Mouse (Mus musculus): ENCODE data around the gene Lman1l. TPM values are rescaled to one million over a fixed set of nuclear protein-coding genes. Genes with fewer than 3 reads are reported as not detected.

Gene Lman1l
- polyA plus RNA-seq, 2 experiments: not detected

DNA sequence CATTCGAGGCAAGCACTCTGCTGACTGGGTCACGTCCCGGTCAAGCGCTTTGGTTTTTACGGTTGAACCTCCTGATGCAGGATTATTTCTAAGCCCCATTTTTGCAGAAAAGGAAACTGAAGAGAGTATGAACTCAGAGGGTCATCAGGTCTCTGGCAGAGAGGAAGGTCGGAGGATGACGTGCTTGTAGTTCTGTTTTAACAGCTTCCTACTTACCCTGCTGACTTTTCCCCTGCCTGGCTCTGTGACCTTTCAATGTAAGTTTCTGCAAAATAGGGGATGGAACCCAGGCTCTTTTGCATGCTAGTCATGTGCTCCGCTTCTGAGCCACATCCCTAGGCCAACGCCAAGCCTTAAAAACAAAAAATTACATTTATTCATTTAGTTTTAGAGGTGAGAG is 31.8 kb upstream of the Lman1l start:
- WGBS: 65% methylated on average over 9 of the region's 9 CpGs

GRCm38 (mm10) chr9:57650786-57651311 is 30.3 kb upstream of the Lman1l start:
- Histone ChIP-seq H3K36me3 (ENCODE audit: control insufficient read depth, insufficient read depth, low read length) (no peaks in the 10 kb centered on the region), H3K27me3 (ENCODE audit: control insufficient read depth, insufficient read depth, low read length) (no peaks in the 10 kb centered on the region), H3K9me3 (ENCODE audit: control insufficient read depth, low read length) (no peaks in the 10 kb centered on the region), H3K27ac (replicated peaks; ENCODE audit: low read depth, low read length) (no peak overlapping the region), H3K4me1 (ENCODE audit: control insufficient read depth, insufficient read depth, low read length) (peaks cover 15% of the 10 kb centered on the region; the same call in 1 of the 2 replicates), H3K9ac (ENCODE audit: low read depth, low read length, severe bottlenecking) (no peak overlapping the region), H3K4me2 (replicated peaks; ENCODE audit: low read depth, low read length, severe bottlenecking) (no peak overlapping the region), H3K4me3 (replicated peaks; ENCODE audit: low read length) (no peak overlapping the region)
- ATAC-seq (ENCODE audit: low FRiP score, low read depth) (no peak), DNase-seq (ENCODE audit: low spot score) (peak; percentile 40)
- 5% methylated on average over 6 of the region's 6 CpGs for WGBS
- TF ChIP-seq POLR2A (IDR thresholded peaks at IDR 0.05; ENCODE audit: borderline replicate concordance, extremely low read depth, insufficient read depth, insufficient read length): no peak

More for the DNA sequence above, 31.8 kb upstream of the Lman1l start:
- no peak overlapping the region for H3K27ac ChIP-seq (replicated peaks; ENCODE audit: low read depth, low read length)
- H3K4me3 ChIP-seq (replicated peaks; ENCODE audit: low read length): no peak overlapping the region
- H3K36me3 ChIP-seq (ENCODE audit: control insufficient read depth, insufficient read depth, low read length): no peaks in the 10 kb centered on the region
- no peaks in the 10 kb centered on the region for H3K27me3 ChIP-seq (ENCODE audit: control insufficient read depth, insufficient read depth, low read length)
- TF ChIP-seq POLR2A (IDR thresholded peaks at IDR 0.05; ENCODE audit: borderline replicate concordance, extremely low read depth, insufficient read depth, insufficient read length): no peak
- ATAC-seq (ENCODE audit: low FRiP score, low read depth): no peak
- H3K9me3 ChIP-seq (ENCODE audit: control insufficient read depth, low read length): no peaks in the 10 kb centered on the region
- peaks cover 15% of the 10 kb centered on the region; the same call in 1 of the 2 replicates for H3K4me1 ChIP-seq (ENCODE audit: control insufficient read depth, insufficient read depth, low read length)
- no peak for DNase-seq (ENCODE audit: low spot score)
- H3K4me2 ChIP-seq (replicated peaks; ENCODE audit: low read depth, low read length, severe bottlenecking): no peak overlapping the region
- H3K9ac ChIP-seq (ENCODE audit: low read depth, low read length, severe bottlenecking): no peak overlapping the region

DNA sequence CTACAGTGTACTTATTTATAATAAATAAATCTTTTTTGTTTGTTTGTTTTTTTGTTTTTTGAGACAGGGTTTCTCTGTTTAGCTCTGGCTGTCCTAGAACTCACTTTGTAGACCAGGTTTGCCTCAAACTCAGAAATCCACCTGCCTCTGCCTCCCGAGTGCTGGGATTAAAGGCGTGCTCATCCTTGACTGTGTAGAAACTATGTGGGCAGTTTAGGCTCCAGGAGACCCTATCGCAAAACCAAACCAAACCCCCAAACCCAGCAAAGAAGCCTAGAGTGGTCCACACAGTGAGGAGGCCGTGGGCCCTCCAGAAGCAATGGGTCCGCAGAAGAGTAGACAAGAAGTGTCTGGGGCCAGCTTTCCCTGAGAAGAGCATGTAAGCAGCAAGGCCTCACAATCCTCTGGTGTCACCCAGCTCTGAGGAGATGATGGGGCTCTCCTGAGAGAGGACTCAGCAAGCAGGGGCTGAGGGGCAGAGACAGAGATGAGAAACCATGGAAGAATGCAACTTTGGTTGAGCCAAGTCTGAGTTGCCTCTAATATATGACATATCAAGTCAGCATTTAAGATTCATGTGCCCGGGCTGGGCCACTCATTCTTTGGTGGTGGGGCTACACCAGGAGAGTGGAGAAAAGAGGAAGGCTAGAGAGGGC is 29.7 kb upstream of the Lman1l start:
- H3K27ac ChIP-seq (replicated peaks; ENCODE audit: low read depth, low read length): no peak overlapping the region
- ATAC-seq (ENCODE audit: low FRiP score, low read depth): no peak
- 87% methylated on average over 6 of the region's 6 CpGs for WGBS
- H3K9me3 ChIP-seq (ENCODE audit: control insufficient read depth, low read length): no peaks in the 10 kb centered on the region
- peaks cover 17% of the 10 kb centered on the region; the same call in 1 of the 2 replicates for H3K4me1 ChIP-seq (ENCODE audit: control insufficient read depth, insufficient read depth, low read length)
- no peaks in the 10 kb centered on the region for H3K36me3 ChIP-seq (ENCODE audit: control insufficient read depth, insufficient read depth, low read length)
- no peak overlapping the region for H3K9ac ChIP-seq (ENCODE audit: low read depth, low read length, severe bottlenecking)
- H3K4me3 ChIP-seq (replicated peaks; ENCODE audit: low read length): no peak overlapping the region
- H3K4me2 ChIP-seq (replicated peaks; ENCODE audit: low read depth, low read length, severe bottlenecking): no peak overlapping the region
- TF ChIP-seq POLR2A (IDR thresholded peaks at IDR 0.05; ENCODE audit: borderline replicate concordance, extremely low read depth, insufficient read depth, insufficient read length): no peak
- no peaks in the 10 kb centered on the region for H3K27me3 ChIP-seq (ENCODE audit: control insufficient read depth, insufficient read depth, low read length)
- DNase-seq (ENCODE audit: low spot score): no peak

DNA sequence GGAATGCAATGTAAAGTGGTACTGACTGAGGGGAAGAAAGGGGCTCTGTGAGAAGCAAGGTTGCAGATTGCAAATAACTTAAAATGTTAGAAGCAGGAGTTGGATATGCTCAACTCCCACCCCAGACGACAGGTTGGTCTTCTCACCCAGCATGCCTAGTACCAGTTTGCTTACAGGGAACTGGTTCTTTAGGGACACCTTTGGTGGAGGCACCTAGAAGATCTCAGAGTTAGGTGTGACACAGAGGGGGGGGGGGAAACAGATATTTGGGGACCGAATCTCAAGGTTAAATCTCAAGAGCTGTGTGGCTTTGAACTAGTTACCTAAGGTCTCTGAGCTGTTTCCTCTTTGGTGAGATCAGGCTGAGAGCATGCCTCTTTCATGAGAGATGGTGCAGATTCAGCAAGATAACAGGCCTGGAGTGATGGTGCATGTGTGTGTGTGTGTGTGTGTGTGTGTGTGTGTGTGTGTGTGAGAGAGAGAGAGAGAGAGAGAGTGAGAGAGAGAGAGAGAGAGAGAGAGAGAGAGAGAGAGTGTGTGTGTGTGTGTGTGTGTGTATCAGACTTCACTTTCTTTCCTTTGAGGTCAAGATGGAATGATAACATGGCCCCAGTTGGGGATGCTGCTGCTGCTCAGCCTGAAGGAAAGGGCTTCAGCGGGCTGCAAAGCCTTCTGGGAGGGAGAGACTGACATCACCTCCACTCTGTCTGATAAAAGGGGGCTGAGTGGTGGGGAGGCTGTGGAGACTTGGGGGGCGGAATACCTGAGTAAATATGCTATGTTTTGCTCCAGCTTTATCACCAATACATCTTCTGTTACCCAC is 26.9 kb upstream of the Lman1l start:
- Histone ChIP-seq H3K27me3 (ENCODE audit: control insufficient read depth, insufficient read depth, low read length) (no peaks in the 10 kb centered on the region), H3K4me1 (ENCODE audit: control insufficient read depth, insufficient read depth, low read length) (peaks cover 28% of the 10 kb centered on the region), H3K9me3 (ENCODE audit: control insufficient read depth, low read length) (no peaks in the 10 kb centered on the region), H3K27ac (replicated peaks; ENCODE audit: low read depth, low read length) (no peak overlapping the region), H3K4me2 (replicated peaks; ENCODE audit: low read depth, low read length, severe bottlenecking) (no peak overlapping the region), H3K9ac (ENCODE audit: low read depth, low read length, severe bottlenecking) (no peak overlapping the region), H3K36me3 (ENCODE audit: control insufficient read depth, insufficient read depth, low read length) (no peaks in the 10 kb centered on the region), H3K4me3 (replicated peaks; ENCODE audit: low read length) (no peak overlapping the region)
- WGBS: 76% methylated on average over 4 of the region's 4 CpGs
- DNase-seq (ENCODE audit: low spot score) (no peak), ATAC-seq (ENCODE audit: low FRiP score, low read depth) (no peak)
- no peak for TF ChIP-seq POLR2A (IDR thresholded peaks at IDR 0.05; ENCODE audit: borderline replicate concordance, extremely low read depth, insufficient read depth, insufficient read length)

- WGBS: 57% methylated on average over 12 of the region's 12 CpGs
- Histone ChIP-seq H3K27me3 (ENCODE audit: control insufficient read depth, insufficient read depth, low read length) (no peaks in the 10 kb centered on the region), H3K4me1 (ENCODE audit: control insufficient read depth, insufficient read depth, low read length) (peaks cover 31% of the 10 kb centered on the region), H3K9me3 (ENCODE audit: control insufficient read depth, low read length) (no peaks in the 10 kb centered on the region), H3K36me3 (ENCODE audit: control insufficient read depth, insufficient read depth, low read length) (peaks cover 6% of the 10 kb centered on the region; the same call in 1 of the 2 replicates), H3K4me2 (replicated peaks; ENCODE audit: low read depth, low read length, severe bottlenecking) (no peak overlapping the region), H3K9ac (ENCODE audit: low read depth, low read length, severe bottlenecking) (no peak overlapping the region), H3K4me3 (replicated peaks; ENCODE audit: low read length) (no peak overlapping the region), H3K27ac (replicated peaks; ENCODE audit: low read depth, low read length) (no peak overlapping the region)
- no peak for TF ChIP-seq POLR2A (IDR thresholded peaks at IDR 0.05; ENCODE audit: borderline replicate concordance, extremely low read depth, insufficient read depth, insufficient read length)
- DNase-seq (ENCODE audit: low spot score) (no peak), ATAC-seq (ENCODE audit: low FRiP score, low read depth) (no peak)
Observed at GRCm38 (mm10) chr9:57646551-57647103, 26.1 kb upstream of the Lman1l start.
